Mouse (Mus musculus) hindbrain, embryonic 13.5 days (tissue): ENCODE data around the gene Dusp18. TPM values are rescaled to one million over a fixed set of nuclear protein-coding genes. Genes with fewer than 3 reads are reported as not detected.

Experiments used
- ATAC-seq: fragments of 200-750 bp; cut with Nextera tagmentation; 2 replicates; pipeline ENCODE4 v1.8.0; 2017; ENCODE audit warnings: moderate TSS enrichment; ENCODE audit not compliant: low FRiP score
- H3K27ac ChIP-seq: fragments of 300-500 bp; sonication (generic); 2 replicates; pipeline ENCODE4 v1.5.1; 2015; ENCODE audit warnings: inconsistent platforms, mild to moderate bottlenecking, moderate library complexity
- H3K27me3 ChIP-seq: fragments of 300-500 bp; sonication (generic); 2 replicates; pipeline ENCODE4 v1.6.1; 2015; ENCODE audit warnings: mild to moderate bottlenecking, inconsistent platforms
- H3K36me3 ChIP-seq: fragments of 300-500 bp; sonication (generic); 2 replicates; pipeline ENCODE4 v1.6.1; 2015; ENCODE audit warnings: mild to moderate bottlenecking, inconsistent platforms
- H3K4me1 ChIP-seq: fragments of 300-500 bp; sonication (generic); replicated peaks from 2 replicates; pipeline ENCODE4 v1.6.1; 2015; ENCODE audit warnings: inconsistent platforms
- H3K4me2 ChIP-seq: fragments of 300-500 bp; sonication (generic); 2 replicates; pipeline ENCODE4 v1.6.1; 2015; ENCODE audit warnings: inconsistent platforms, mild to moderate bottlenecking, moderate library complexity
- H3K4me3 ChIP-seq: fragments of 300-500 bp; sonication (generic); 2 replicates; pipeline ENCODE4 v1.5.1; 2015; ENCODE audit warnings: mild to moderate bottlenecking, inconsistent platforms
- H3K9ac ChIP-seq: fragments of 300-500 bp; sonication (generic); 2 replicates; pipeline ENCODE4 v1.6.1; 2015; ENCODE audit warnings: mild to moderate bottlenecking, inconsistent platforms
- H3K9me3 ChIP-seq: fragments of 300-500 bp; sonication (generic); 2 replicates; pipeline ENCODE4 v1.6.1; 2016; ENCODE audit warnings: inconsistent platforms
- WGBS: fragments of 180-500 bp; shearing (Covaris S2); methylation state at CpG from one replicate; pipeline ENCODE4 v1.1.7; 2015; 5-methylcytosine and 5-hydroxymethylcytosine counted together
- polyA plus RNA-seq: library from polyadenylated mRNA; unstranded; fragments of >200 nt; fragmentation: Nextera tagmentation; extraction: Ambion mirVana; gene quantifications from 2 replicates; pipeline ENCODE4 v1.2.1, GENCODE M21; 2015

The Dusp18 gene
- polyA plus RNA-seq, 1 experiment from 2014 or later: 33.8 TPM

GRCm38 (mm10) chr11:3936318-3936717 is 41.3 kb downstream of the Dusp18 start:
- ATAC-seq: no peak
- Histone ChIP-seq H3K27me3 (no peaks in the 10 kb centered on the region), H3K4me3 (no peak overlapping the region), H3K4me2 (no peak overlapping the region), H3K9ac (no peak overlapping the region), H3K9me3 (no peaks in the 10 kb centered on the region), H3K27ac (no peak overlapping the region), H3K36me3 (no peaks in the 10 kb centered on the region), H3K4me1 (peaks cover 9% of the 10 kb centered on the region)
- WGBS: 82% methylated on average over 3 of the region's 3 CpGs

- ATAC-seq: no peak
- Histone ChIP-seq H3K4me2 (no peak overlapping the region), H3K27me3 (no peaks in the 10 kb centered on the region), H3K36me3 (no peaks in the 10 kb centered on the region), H3K4me1 (no peaks in the 10 kb centered on the region), H3K4me3 (no peak overlapping the region), H3K9ac (no peak overlapping the region), H3K9me3 (no peaks in the 10 kb centered on the region), H3K27ac (no peak overlapping the region)
- WGBS: 85% methylated on average over 13 of the region's 13 CpGs
These were observed 42.4 kb downstream of the Dusp18 start for GRCm38 (mm10) chr11:3937321-3937874.

GRCm38 (mm10) chr11:3941371-3941770 is 46.3 kb downstream of the Dusp18 start:
- no peak for ATAC-seq
- H3K9ac ChIP-seq: no peak overlapping the region
- peaks cover 10% of the 10 kb centered on the region; the same call in 1 of the 2 replicates for H3K27me3 ChIP-seq
- H3K27ac ChIP-seq: no peak overlapping the region
- 89% methylated on average over 7 of the region's 7 CpGs for WGBS
- no peaks in the 10 kb centered on the region for H3K9me3 ChIP-seq
- no peaks in the 10 kb centered on the region for H3K36me3 ChIP-seq
- no peak overlapping the region for H3K4me2 ChIP-seq
- H3K4me3 ChIP-seq: no peak overlapping the region
- no peaks in the 10 kb centered on the region for H3K4me1 ChIP-seq

- Histone ChIP-seq H3K4me3 (no peak overlapping the region), H3K27me3 (peaks cover 10% of the 10 kb centered on the region; the same call in 1 of the 2 replicates), H3K9me3 (no peaks in the 10 kb centered on the region), H3K4me2 (no peak overlapping the region), H3K9ac (no peak overlapping the region), H3K4me1 (no peaks in the 10 kb centered on the region), H3K27ac (no peak overlapping the region), H3K36me3 (no peaks in the 10 kb centered on the region)
- ATAC-seq: no peak
- WGBS: 6% methylated on average over 1 of the region's 1 CpGs
These were observed 51.3 kb downstream of the Dusp18 start for GRCm38 (mm10) chr11:3946386-3946785.

Other genes starting within 250 kb of the Dusp18 start
- gene Morc2a, start 246.0 kb upstream of the Dusp18 start, polyA plus RNA-seq: 38.7 and 39.3 TPM in 2 replicates
- gene Osbp2, start 31.3 kb upstream of the Dusp18 start, polyA plus RNA-seq: 14.5 and 17.4 TPM in 2 replicates
- 0.47 and 0.84 TPM in 2 replicates for gene 4921536K21Rik, start 142 bp upstream of the Dusp18 start, polyA plus RNA-seq
- 11.1 and 11.4 TPM in 2 replicates for gene Slc35e4, start 19.4 kb downstream of the Dusp18 start, polyA plus RNA-seq
- 28.4 and 28.5 TPM in 2 replicates for gene Tcn2, start 36.9 kb downstream of the Dusp18 start, polyA plus RNA-seq
- 60.7 and 60.9 TPM in 2 replicates for gene Pes1, start 68.7 kb downstream of the Dusp18 start, polyA plus RNA-seq
- gene 4930556J24Rik, start 81.5 kb downstream of the Dusp18 start, polyA plus RNA-seq: not detected in 2 replicates
- gene Gal3st1, start 88.4 kb downstream of the Dusp18 start, polyA plus RNA-seq: 4.0 and 4.3 TPM in 2 replicates
- gene Sec14l4, start 136.2 kb downstream of the Dusp18 start, polyA plus RNA-seq: not detected in 2 replicates
- gene Sec14l3, start 169.6 kb downstream of the Dusp18 start, polyA plus RNA-seq: 0.08 and 0.35 TPM in 2 replicates
- 5.7 and 6.2 TPM in 2 replicates for gene Mtfp1, start 200.2 kb downstream of the Dusp18 start, polyA plus RNA-seq
- gene Sec14l2, start 228.2 kb downstream of the Dusp18 start, polyA plus RNA-seq: 2.3 and 3.4 TPM in 2 replicates
- 42.9 and 44.0 TPM in 2 replicates for gene Rnf215, start 240.0 kb downstream of the Dusp18 start, polyA plus RNA-seq